Mouse (Mus musculus) gastrocnemius, adult 8-10 months (tissue): ENCODE measurements around the gene Rap2a. TPM values are rescaled to one million over a fixed set of nuclear protein-coding genes. Genes with fewer than 3 reads are reported as not detected.

Experiments used
- DNase-seq, 2 experiments: peaks; one replicate each; pipeline ENCODE4 v3.0.0; 2022; ENCODE audit warnings: low spot score in 2 of 2
- total RNA-seq, 4 experiments: library from RNA; stranded (reverse); gene quantifications; 2 replicates each; pipeline ENCODE4 v1.2.4; 2022

Rap2a gene
- total RNA-seq, 4 experiments from 2014 or later, result 2.5 to 3.2 (median 3.0) TPM

- DNase-seq, result no peak
Measured at GRCm38 (mm10) chr14:120539128-120539527, 60.9 kb downstream of the Rap2a start.

GRCm38 (mm10) chr14:120539626-120540025, 61.4 kb downstream of the Rap2a start:
- DNase-seq, result no peak

- no peak for DNase-seq
Measured at GRCm38 (mm10) chr14:120542445-120542844, 64.2 kb downstream of the Rap2a start.

GRCm38 (mm10) chr14:120542976-120543375, 64.7 kb downstream of the Rap2a start:
- DNase-seq, result no peak

DNA sequence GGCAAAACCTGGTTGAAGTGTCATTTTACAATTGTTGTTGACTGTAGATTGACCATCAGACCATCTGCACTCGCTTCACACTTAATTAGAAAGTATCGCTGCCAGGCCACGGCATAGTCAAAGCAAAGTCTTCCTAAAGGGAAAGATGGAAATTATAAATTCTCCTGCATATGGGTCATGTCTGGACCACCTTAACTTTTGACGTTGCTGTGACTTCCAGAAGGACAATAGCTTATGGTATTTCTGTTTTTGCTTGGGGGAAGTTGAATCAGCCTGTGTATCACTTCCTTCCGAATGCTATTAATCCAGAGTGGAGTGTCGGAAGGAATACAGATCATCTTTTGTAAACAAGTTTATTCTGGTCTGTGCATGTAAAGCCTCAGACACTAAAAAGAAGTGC, 65.6 kb downstream of the Rap2a start:
- no peak for DNase-seq

DNA sequence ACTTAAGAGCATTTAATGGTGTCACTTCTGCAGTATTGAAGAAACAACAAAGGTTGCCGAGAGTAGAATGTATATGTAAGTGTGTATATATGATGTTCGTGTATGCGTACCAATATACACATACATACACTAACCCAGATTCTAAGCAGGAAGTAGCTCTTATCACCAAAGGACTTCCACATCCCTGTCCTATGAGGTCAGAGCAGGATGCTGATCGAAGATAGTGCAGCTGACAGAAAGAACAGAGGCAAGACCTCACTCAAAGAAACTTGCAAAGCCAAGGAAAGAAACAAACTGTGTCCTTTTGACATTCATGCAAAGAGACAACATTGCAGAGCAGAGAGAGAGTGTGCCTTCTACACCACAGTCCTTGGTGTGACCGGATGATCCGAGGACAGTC, 66.3 kb downstream of the Rap2a start:
- DNase-seq, result no peak

GRCm38 (mm10) chr14:120544946-120545345, 66.7 kb downstream of the Rap2a start:
- no peak for DNase-seq

Other genes starting within 250 kb of the Rap2a start
- gene Mbnl2, start 202.8 kb upstream of the Rap2a start, total RNA-seq, result 100 to 1,000 TPM; 229 to 309 (median 276) TPM